Mouse (Mus musculus): Measurements from ENCODE around the gene Olfr1373.

The Olfr1373 gene

GRCm38 (mm10) chr11:52106438-52106837 is 38.9 kb downstream of the Olfr1373 start:
- no peak for DNase-seq (ENCODE audit: low read depth in 1 of 2, low spot score in 2 of 2)

- DNase-seq (ENCODE audit: low read depth in 1 of 2, low spot score in 2 of 2), result no peak
Measured at GRCm38 (mm10) chr11:52106037-52106436, 39.3 kb downstream of the Olfr1373 start.

- no peak for DNase-seq (ENCODE audit: low read depth in 1 of 2, low spot score in 2 of 2)
Measured at GRCm38 (mm10) chr11:52105503-52105902, 39.8 kb downstream of the Olfr1373 start.

GRCm38 (mm10) chr11:52102977-52103376 is 42.4 kb downstream of the Olfr1373 start:
- DNase-seq (ENCODE audit: low read depth in 1 of 2, low spot score in 2 of 2), result no peak

- no peak for DNase-seq (ENCODE audit: low read depth in 1 of 2, low spot score in 2 of 2)
Measured at GRCm38 (mm10) chr11:52099771-52100219, 45.5 kb downstream of the Olfr1373 start.

GRCm38 (mm10) chr11:52099031-52099761 is 46.1 kb downstream of the Olfr1373 start:
- DNase-seq (ENCODE audit: low read depth in 1 of 2, low spot score in 2 of 2), result peak; percentile 23 to 51

- peak; percentile 97 to 98 for DNase-seq (ENCODE audit: low read depth in 1 of 2, low spot score in 2 of 2)
Measured at GRCm38 (mm10) chr11:52098398-52098946, 46.9 kb downstream of the Olfr1373 start, which contains the start of gene Ppp2ca. Gene Ppp2ca, plus strand, starts transcription at chr11:52098681.

- DNase-seq (ENCODE audit: low read depth in 1 of 2, low spot score in 2 of 2), result no peak
Measured at GRCm38 (mm10) chr11:52097596-52097995, 47.7 kb downstream of the Olfr1373 start.

- DNase-seq (ENCODE audit: low read depth in 1 of 2, low spot score in 2 of 2), result no peak
Measured at GRCm38 (mm10) chr11:52097016-52097415, 48.3 kb downstream of the Olfr1373 start.
